Mouse (Mus musculus) thymus, postnatal 10 days (tissue): ENCODE measurements around the gene Zfp365.
A peak's percentile ranks its signal among the peaks of the same experiment; 100 is the strongest.

ENCODE experiments used
- DNase-seq, 2 experiments: peaks; one replicate each; pipeline ENCODE4 v3.0.0; 2021; ENCODE audit warnings: low spot score in 2 of 2

Gene Zfp365

GRCm38 (mm10) chr10:67903387-67903786 lies 9.1 kb downstream of the Zfp365 start:
- no peak for DNase-seq

GRCm38 (mm10) chr10:67901179-67901578 lies 11.3 kb downstream of the Zfp365 start:
- no peak for DNase-seq

- no peak for DNase-seq
Observed at GRCm38 (mm10) chr10:67898949-67899675, 13.3 kb downstream of the Zfp365 start.

- no peak for DNase-seq
Observed at GRCm38 (mm10) chr10:67898355-67898935, 14.0 kb downstream of the Zfp365 start.

- DNase-seq: no peak
Observed at GRCm38 (mm10) chr10:67897281-67897680, 15.2 kb downstream of the Zfp365 start.

- DNase-seq: no peak
Observed at GRCm38 (mm10) chr10:67894683-67895082, 17.8 kb downstream of the Zfp365 start.

GRCm38 (mm10) chr10:67894059-67894458 lies 18.4 kb downstream of the Zfp365 start:
- no peak for DNase-seq

GRCm38 (mm10) chr10:67893226-67893625 lies 19.2 kb downstream of the Zfp365 start:
- DNase-seq: no peak

- no peak for DNase-seq
Observed at GRCm38 (mm10) chr10:67891126-67891525, 21.3 kb downstream of the Zfp365 start.

- peak; percentile 17 to 21 for DNase-seq
Observed at GRCm38 (mm10) chr10:67887971-67888370, 24.5 kb downstream of the Zfp365 start.

- DNase-seq: no peak
Observed at GRCm38 (mm10) chr10:67880692-67881091, 31.8 kb downstream of the Zfp365 start.

GRCm38 (mm10) chr10:67871811-67872210 lies 40.7 kb downstream of the Zfp365 start:
- peak; percentile 50 to 82 for DNase-seq

- no peak for DNase-seq
Observed at GRCm38 (mm10) chr10:67868234-67868633, 44.2 kb downstream of the Zfp365 start.

GRCm38 (mm10) chr10:67865841-67866240 lies 46.6 kb downstream of the Zfp365 start:
- no peak for DNase-seq

- DNase-seq: no peak
Observed at GRCm38 (mm10) chr10:67865063-67865462, 47.4 kb downstream of the Zfp365 start.

- DNase-seq: peak in 1 of 2 experiments; percentile 41
Observed at GRCm38 (mm10) chr10:67862331-67862730, 50.1 kb downstream of the Zfp365 start.

GRCm38 (mm10) chr10:67858878-67859277 lies 53.6 kb downstream of the Zfp365 start:
- peak; percentile 41 to 73 for DNase-seq

- DNase-seq: no peak
Observed at GRCm38 (mm10) chr10:67857561-67857906, 54.9 kb downstream of the Zfp365 start.

GRCm38 (mm10) chr10:67856791-67857560 lies 55.5 kb downstream of the Zfp365 start:
- no peak for DNase-seq

- no peak for DNase-seq
Observed at GRCm38 (mm10) chr10:67855760-67856159, 56.7 kb downstream of the Zfp365 start.

- no peak for DNase-seq
Observed at GRCm38 (mm10) chr10:67852411-67852810, 60.1 kb downstream of the Zfp365 start.

- no peak for DNase-seq
Observed at GRCm38 (mm10) chr10:67851079-67851478, 61.4 kb downstream of the Zfp365 start.
